Mouse (Mus musculus) gastrocnemius, postnatal 25 days (tissue): ENCODE measurements around the gene Trabd. TPM values are rescaled to one million over a fixed set of nuclear protein-coding genes. Genes with fewer than 3 reads are reported as not detected.
A peak's percentile ranks its signal among the peaks of the same experiment; 100 is the strongest.

ENCODE experiments used
- DNase-seq: peaks from one replicate; pipeline ENCODE4 v3.0.0; 2022
- total RNA-seq, 2 experiments: library from RNA; stranded (reverse); gene quantifications; 1 replicate in 1 of 2; 2 replicates in 1 of 2; pipeline ENCODE4 v1.2.3; 2021

The Trabd gene
- total RNA-seq, 2 experiments from 2014 or later = 22.7 to 26.2 TPM

GRCm38 (mm10) chr15:89076156-89076731 is 1.3 kb downstream of the Trabd start:
- DNase-seq = peak; percentile 66

DNA sequence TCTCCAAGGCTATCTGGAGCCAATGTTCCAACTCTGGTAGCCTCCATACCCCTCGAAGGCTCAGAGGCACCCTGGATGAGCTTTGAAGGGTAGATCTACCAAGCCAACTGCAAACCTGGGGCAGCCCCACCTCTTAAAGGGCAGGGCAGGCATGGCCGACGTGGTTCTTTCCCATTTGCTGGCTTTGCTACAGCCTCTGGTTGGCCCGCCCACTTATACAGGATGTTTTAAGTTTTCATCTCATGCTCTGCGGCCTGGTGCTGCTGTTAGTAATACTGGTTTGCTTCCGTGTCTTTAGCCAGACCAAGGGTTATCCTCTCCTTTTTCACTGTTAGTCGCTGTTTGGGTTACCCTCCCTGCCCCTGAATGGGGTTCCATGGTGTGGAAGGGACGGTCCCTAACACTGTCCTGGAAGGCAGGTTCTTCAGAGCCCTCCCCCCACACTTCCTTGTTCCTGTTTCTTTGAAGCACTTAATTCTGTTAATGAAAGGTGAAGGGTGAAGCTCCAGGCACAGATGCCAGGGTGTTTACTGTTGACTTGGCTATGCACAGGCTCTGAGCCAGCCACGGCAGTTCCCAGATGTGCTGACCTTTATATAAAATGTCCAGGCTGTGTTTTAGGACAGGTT is 3.4 kb downstream of the Trabd start:
- DNase-seq = peak; percentile 32

- DNase-seq = no peak
Measured at GRCm38 (mm10) chr15:89083906-89084305, 9.0 kb downstream of the Trabd start.

- no peak for DNase-seq
Measured at GRCm38 (mm10) chr15:89084826-89085225, 9.9 kb downstream of the Trabd start.

- DNase-seq = peak; percentile 89
Measured at GRCm38 (mm10) chr15:89088607-89089247, 13.8 kb downstream of the Trabd start, which contains the start of gene Selenoo. Selenoo (plus strand) TSS chr15:89089084.

- DNase-seq = no peak
Measured at GRCm38 (mm10) chr15:89089248-89090051, 14.5 kb downstream of the Trabd start.

- no peak for DNase-seq
Measured at GRCm38 (mm10) chr15:89090662-89091061, 15.7 kb downstream of the Trabd start.

GRCm38 (mm10) chr15:89092181-89092580 is 17.3 kb downstream of the Trabd start:
- no peak for DNase-seq

DNA sequence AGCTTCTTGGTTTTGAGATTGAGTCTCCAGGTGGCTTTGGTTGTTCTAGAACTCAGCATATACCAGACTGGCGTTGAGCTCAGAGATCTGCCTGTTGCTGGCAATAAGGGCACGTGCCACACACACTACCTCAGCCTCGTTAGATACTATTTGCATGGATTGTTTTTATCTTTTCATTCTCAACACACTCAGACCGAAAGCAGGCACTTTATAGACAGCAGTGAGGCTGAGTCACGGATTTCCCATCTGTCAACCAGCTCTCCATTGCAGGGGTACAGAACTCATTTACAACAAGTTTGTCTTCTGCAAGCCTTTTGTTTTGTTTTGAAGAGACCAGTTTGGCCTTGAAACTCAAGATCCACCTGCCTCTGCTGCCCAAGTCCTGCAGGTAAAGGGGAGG is 22.5 kb downstream of the Trabd start:
- no peak for DNase-seq

GRCm38 (mm10) chr15:89098616-89099015 is 23.7 kb downstream of the Trabd start:
- no peak for DNase-seq

DNA sequence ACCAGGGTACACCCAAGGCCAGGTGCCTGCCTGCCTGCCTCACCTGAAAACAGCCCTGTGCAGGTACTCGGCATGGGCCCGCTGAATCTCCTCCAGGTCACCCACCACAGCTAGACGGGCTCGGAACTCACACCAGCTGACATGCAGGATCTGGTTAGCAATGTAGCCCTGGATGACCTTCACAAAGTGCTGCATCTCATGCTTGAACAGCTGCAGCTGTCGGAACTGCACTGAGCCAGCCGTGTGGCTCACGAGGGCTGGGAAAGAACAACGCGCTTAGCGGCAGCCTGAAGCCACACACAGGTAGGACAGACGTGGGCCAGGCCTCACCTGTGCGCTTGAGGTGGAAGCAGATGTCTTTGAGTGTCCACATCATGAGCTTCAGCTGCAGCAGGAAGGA is 25.9 kb downstream of the Trabd start:
- no peak for DNase-seq

- DNase-seq = no peak
Measured at GRCm38 (mm10) chr15:89102646-89103045, 27.7 kb downstream of the Trabd start.

- DNase-seq = no peak
Measured at GRCm38 (mm10) chr15:89103921-89104320, 29.0 kb downstream of the Trabd start.

GRCm38 (mm10) chr15:89104425-89104824 is 29.5 kb downstream of the Trabd start:
- DNase-seq = no peak

DNA sequence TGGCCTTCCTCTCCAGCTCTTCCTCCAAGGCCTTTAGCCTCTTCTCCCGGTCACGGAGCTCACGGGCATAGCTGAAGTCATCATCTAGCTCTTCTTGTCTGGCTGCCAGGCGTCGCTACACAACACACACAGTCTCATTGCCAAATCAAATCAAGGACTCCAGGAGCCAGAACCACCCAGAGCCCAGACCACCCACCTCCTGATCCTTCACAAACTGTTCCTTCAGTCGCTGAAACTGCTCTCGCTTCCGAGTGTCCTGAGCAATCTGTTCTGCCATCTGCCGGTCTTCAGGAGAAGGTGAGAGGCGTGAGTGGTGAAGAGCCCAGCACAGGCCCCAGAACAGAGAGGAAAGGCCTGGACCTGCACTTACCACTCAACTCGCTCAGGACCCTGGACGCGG is 31.1 kb downstream of the Trabd start:
- DNase-seq = no peak

DNA sequence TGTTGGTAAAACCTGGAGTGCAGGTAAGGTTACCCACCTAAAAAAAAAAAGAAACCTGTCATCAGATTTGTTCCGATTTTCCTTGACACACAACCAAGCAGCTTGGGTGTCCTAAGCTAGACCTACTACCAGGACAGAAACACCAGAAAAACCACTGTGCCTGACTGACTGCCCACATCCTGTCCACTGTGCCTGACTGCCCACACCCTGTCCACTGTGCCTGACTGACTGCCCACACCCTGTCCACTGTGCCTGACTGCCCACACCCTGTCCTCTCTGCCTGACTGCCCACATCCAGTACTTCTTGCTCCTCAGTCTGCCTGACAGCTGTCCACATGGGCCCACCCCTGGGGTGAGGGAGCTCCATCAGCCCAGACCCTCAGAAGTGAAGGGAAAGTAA is 32.1 kb downstream of the Trabd start:
- no peak for DNase-seq

DNA sequence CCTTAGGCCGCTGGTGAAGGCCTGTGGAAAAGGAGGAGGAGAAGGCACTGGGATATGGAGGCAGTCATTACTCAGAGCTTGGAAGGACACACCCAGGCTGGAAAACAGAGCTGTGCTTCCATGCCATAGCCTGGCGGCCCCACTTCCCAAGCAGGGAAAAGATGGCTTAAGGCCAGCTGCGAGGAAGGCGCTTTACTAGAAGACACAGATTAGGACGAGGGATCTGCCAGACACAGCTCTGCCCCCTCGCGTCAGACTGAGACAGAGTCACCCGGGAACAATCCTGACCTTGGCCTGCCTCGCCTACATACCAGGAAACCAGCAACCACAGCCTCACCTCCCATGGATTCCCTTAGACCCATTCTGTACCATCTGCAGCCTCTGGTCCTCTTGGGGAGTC is 35.2 kb downstream of the Trabd start:
- no peak for DNase-seq

GRCm38 (mm10) chr15:89118007-89118406 is 43.1 kb downstream of the Trabd start:
- DNase-seq = no peak

DNA sequence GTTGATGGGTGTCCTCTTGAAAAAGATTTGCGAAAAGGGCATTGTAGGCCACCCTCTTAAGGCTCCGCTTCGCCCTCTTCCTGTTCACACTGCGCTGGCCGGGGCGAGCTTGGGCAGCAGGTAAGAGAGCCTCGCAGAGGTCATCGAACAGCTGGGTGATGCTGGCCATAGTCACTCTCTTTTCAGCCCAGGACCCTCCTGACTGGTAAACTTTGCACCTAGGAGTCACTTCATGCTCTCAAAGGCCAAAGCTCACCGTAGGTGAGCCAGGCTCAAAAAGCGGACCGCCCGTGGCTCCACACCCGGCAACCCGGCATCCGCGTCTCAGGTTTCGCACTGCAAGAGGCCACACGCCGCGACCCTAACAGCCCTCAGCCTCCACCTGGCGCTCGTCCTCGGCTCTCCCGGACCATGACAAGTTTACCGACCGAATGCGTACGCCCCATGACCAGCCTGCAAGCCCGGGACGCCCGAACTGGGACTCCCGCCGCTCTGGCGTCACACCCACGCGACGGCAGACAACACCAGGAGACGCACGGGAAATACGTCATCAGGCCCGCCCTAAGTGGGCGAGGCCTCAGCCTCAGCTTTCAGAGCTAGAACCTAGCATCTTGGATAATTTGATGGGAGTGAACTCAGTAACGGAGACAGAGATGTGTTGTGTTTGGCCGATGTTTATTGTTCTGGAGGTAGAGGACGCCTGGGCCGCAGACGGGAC is 47.9 kb downstream of the Trabd start, which contains the start of gene Tubgcp6:
TSS of gene Tubgcp6 (minus strand) at position 464 of the 718 bp plus-strand sequence.
- peak; percentile 91 for DNase-seq

DNA sequence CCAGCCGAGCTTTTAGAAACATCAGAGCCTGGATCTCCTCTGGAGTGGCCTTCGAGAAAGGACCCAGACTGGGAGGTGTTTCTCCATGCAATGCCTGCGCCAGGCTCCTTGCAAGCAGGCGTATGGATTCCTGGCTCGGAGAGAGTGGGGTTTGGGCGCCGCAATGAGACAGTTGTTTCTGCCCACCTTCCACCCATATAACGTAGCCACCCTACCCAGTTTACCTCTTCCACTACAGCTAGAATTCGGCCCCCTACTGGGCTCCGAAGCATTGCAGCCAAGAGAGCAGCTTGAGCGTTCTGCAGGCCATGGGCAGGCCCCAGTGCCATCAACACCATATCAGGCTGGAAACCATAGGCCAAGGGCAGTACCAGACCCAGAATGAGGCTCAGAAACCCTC is 48.7 kb downstream of the Trabd start:
- DNase-seq = no peak

DNA sequence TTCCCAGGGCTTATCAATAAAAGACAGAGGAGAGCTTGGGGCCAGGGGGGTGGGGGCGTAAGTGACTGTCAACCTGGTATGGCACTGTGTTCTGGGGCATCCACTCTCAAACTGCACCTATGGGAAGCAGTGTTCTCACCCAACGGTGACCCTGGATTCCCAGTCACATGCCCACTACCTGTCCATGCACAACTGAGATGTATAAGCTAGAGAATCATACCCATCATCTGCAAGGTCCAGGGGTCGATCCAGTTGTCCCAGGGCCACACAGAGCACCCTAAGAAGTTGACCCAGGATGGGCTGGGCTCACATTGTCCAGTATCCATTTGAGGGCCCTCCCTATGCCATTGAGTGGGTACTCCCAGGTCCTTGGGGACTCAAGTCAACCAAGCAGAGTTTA is 49.4 kb downstream of the Trabd start:
- no peak for DNase-seq

DNA sequence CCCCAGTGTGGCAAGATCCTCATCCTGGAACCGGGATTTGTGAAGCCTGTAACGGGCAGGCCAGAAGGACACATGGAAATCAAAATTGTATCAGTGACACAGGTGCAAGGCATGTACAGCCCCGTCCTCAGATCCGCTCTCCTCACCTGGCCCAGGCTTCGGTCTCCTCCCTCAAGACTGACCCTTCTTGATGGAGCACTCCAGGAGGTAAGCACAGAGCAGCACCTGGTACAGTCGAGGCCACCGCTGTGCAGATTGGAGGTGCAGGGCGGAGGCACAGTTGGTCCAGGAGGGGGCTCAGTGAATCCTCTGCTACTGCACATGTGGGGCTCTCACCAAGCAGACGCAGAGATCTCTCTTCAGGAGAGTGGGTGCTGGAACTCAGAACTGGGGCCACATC is 50.4 kb downstream of the Trabd start:
- no peak for DNase-seq
